Mouse (Mus musculus) bone marrow macrophage, adult 2 months (primary cell): ENCODE measurements around the gene 2810004N23Rik. TPM values are rescaled to one million over a fixed set of nuclear protein-coding genes. Genes with fewer than 3 reads are reported as not detected.

ENCODE experiments used
- H3K27ac ChIP-seq: 2 replicates; pipeline ENCODE4 v1.5.1; 2012; ENCODE audit warnings: low read depth, low read length; ENCODE audit not compliant: insufficient read depth
- H3K4me1 ChIP-seq: 2 replicates; pipeline ENCODE4 v1.6.1; 2012; ENCODE audit warnings: low read length; ENCODE audit not compliant: control insufficient read depth, insufficient read depth
- H3K4me3 ChIP-seq: 2 replicates; pipeline ENCODE4 v1.5.1; 2012; ENCODE audit warnings: mild to moderate bottlenecking, low read length, moderate library complexity; ENCODE audit not compliant: insufficient read depth
- CTCF ChIP-seq: IDR thresholded peaks from 2 replicates; pipeline ENCODE4 v1.5.1; 2012; ENCODE audit warnings: low read depth, mild to moderate bottlenecking, low read length, moderate library complexity
- POLR2A ChIP-seq: IDR thresholded peaks from 2 replicates; pipeline ENCODE4 v1.6.1; 2012; ENCODE audit warnings: mild to moderate bottlenecking, low read depth, low read length, borderline replicate concordance
- polyA plus RNA-seq: library from polyadenylated mRNA; stranded (reverse); fragments of >200 nt; gene quantifications from 2 replicates; pipeline ENCODE4 v1.2.4, GENCODE M21; 2012; ENCODE audit not compliant: missing spikeins, insufficient read depth, insufficient read length

Gene 2810004N23Rik
- 12.8 and 16.6 TPM in 2 replicates for polyA plus RNA-seq

DNA sequence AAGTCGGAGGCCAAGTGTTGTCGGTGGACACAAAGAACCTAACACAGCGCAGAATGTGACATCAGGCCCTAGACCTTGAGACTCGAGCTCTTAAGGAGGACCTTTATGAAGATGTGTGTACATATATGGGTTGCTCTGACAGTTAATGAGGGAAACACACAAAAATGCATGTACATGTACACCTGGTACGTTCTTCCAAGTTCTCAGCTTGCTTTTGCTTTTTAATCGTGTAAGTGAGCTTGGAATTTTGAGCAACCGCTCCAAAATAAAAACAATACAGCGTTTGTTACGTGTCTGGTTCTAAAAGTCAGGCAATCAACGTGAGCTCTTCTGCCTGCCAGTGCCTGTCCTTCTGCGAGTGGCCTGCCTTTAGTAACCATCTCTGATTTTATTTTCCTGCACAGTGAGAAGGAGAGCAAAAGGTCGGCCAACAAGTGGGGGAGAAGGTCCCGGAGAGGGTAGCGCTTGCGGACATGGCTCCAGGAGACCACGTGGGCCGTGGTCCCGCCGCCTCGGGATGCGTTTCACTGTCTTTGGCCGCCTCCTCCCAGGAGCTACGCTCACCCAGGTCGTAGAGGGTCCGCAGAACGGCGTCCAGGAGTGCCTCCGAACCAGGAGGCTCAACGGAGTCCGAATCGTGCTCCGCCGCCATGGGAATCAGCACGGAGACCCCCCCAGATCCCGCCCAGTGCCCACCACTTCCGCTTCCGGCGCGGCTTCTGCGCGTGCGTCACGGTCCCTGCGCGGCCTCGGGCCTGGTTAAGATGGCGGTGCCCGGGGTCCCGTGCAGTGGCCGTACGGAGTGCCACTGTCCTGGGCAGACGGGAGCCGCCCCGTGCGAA, at the start of gene 2810004N23Rik, which contains the start of gene Gnpat:
TSS of gene 2810004N23Rik (minus strand) at position 800 of the 842 bp plus-strand sequence.
TSS of gene Gnpat (plus strand) at position 713 of the 842 bp plus-strand sequence.
- peaks cover 28% of the 10 kb centered on the region for H3K4me1 ChIP-seq
- no peak for TF ChIP-seq CTCF
- no peak for TF ChIP-seq POLR2A

DNA sequence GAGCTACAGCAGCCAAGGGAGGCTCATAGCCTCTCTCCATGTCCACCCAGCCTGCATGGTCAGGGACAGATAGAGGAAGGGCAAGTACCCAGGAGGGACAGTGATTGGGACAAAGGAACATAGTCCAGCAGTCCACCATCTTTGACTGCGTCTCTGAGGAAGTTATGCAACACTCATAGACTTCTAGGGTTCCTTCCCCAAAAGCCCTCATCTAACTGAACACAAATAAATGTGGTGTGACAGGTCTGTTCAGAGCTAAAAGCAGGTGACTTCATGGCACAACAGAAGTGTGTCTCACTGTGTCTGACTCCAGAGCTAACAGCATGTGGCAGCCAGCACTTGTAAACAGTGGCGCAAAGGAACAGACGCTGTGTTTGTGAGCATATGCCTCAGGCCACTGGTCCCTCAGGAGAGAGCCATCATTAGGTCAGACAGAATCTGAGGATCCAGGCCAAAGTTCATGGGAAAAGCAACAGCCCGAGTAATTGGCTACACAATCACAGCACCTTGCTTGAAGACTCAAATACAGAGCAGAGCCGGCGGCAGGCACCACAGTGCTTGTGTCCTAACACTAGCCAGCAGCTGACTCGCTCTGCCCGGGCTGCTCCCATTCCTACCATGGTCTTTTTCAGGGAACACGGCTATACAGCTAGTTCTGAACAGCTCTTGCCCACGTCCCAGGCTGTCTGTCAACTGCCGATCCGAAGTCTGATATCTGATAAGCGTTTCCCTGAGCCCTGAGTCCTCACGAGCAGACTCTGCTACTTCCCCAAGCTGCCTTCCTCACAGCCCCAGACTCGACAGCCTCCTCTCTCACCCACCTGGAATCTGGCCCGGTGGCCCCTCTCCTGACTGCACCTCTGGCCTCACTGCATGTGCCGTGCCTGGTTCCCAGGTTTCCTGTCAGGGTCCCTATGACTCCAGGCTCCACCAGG, 49.3 kb upstream of the 2810004N23Rik start:
- H3K4me1 ChIP-seq: peaks cover 14% of the 10 kb centered on the region
- TF ChIP-seq POLR2A (no peak), CTCF (no peak)
- peak overlapping the region; percentile 26 for H3K27ac ChIP-seq
- H3K4me3 ChIP-seq: no peak overlapping the region

More for the DNA sequence above, at the start of gene 2810004N23Rik, which contains the start of gene Gnpat:
- H3K4me3 ChIP-seq: peak within 1 kb of the TSS; percentile 99
- H3K27ac ChIP-seq: peak within 1 kb of the TSS; percentile 73

DNA sequence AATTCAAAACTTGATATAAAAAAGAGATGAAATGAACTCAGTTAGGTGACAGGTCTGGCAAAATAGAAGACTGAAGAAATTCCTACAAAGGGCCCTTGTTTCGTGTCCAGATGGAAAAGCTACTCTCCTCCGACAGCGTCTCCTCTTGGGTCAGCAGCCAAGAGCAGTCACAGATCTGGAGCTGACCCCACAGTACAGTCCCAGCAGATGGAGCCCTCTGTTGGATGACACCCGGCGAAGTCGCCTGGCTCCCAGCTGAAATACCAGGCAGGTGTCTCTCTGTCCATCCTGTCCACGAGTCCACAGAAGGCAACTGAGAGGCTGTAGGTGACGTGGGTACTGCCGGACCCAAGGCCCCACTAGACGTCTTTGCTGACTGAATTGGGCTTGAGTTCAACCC, 47.4 kb upstream of the 2810004N23Rik start:
- Histone ChIP-seq H3K27ac (no peak overlapping the region), H3K4me1 (peaks cover 14% of the 10 kb centered on the region)

GRCm38 (mm10) chr8:124909936-124910335, 47.0 kb upstream of the 2810004N23Rik start:
- H3K4me3 ChIP-seq: no peak overlapping the region
- H3K27ac ChIP-seq: no peak overlapping the region
- H3K4me1 ChIP-seq: peaks cover 14% of the 10 kb centered on the region
- TF ChIP-seq POLR2A (no peak), CTCF (no peak)

More for the DNA sequence above, 47.4 kb upstream of the 2810004N23Rik start:
- TF ChIP-seq CTCF (no peak), POLR2A (no peak)
- H3K4me3 ChIP-seq: no peak overlapping the region

DNA sequence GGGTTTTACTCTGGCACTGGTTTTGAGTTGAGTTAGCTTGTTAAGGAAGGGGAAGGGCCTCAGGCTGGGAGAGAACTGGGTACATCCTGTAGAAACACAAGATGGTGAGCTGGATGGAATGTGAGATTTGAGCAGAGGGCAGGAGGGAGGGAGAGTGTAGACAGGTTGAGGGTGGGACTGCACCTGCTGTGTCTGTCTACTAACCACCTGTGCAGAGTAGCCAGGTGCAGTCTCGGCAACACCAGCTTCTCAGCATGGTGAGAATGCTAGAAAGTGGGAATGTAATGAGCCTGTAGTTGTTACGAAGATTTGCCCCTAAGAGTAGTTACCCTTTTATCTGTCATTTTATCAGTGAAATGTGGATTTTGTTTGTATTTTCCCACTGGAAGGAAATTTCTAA, 42.6 kb upstream of the 2810004N23Rik start:
- no peak overlapping the region for H3K4me3 ChIP-seq
- no peak overlapping the region for H3K27ac ChIP-seq
- no peak for TF ChIP-seq CTCF
- TF ChIP-seq POLR2A: no peak
- H3K4me1 ChIP-seq: no peaks in the 10 kb centered on the region

- H3K27ac ChIP-seq: no peak overlapping the region
- H3K4me3 ChIP-seq: no peak overlapping the region
- TF ChIP-seq POLR2A: no peak
- TF ChIP-seq CTCF: no peak
- H3K4me1 ChIP-seq: peaks cover 7% of the 10 kb centered on the region; the same call in 1 of the 2 replicates
Observed at GRCm38 (mm10) chr8:124903198-124903597, 40.3 kb upstream of the 2810004N23Rik start.

GRCm38 (mm10) chr8:124898251-124898905, 35.5 kb upstream of the 2810004N23Rik start:
- H3K4me3 ChIP-seq: peak overlapping the region; percentile 89
- TF ChIP-seq POLR2A (no peak), CTCF (no peak)
- peak overlapping the region; percentile 54 for H3K27ac ChIP-seq
- peaks cover 26% of the 10 kb centered on the region for H3K4me1 ChIP-seq

DNA sequence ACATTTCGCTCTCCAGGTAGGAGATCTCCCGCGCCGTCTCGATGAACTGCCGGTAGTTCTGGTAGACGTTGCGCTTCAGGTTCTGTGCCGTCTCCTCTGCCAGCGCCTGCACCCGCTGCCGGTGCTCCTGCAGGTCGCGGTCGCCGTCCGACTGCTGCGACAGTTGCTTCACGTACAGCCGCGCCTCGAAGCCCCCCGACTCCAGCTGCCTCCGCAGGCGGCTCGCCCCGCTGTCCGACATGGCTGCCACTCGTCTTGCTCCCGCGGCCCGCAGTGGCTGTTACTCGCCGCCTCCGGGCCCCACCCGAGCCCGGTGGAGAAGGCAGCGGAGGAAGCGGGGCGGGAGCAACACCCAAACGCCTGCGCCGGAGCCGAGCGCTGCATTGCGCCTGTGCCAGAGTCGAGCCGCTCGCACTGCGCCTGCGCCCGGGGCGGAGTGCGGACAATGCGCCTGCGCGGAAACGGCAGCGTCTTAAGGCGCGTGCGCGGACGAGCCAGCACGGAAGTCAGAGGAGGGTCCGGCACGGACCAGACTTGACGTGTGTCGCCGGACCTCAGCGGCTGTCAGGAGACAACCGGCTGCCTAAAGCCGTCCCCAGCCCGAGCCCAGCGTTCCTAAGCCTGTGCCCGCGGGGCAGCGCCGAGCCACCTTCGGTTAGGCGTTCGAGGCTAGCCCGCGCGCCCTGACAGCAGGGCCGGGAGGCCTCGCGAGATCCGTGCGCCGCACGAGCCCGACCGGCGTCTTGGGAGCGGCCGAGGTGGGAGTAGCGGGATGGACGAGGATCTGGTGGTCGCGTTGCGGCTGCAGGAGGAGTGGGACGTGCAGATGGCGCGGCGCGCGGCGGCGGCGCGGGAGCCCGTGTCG, 34.7 kb upstream of the 2810004N23Rik start, which contains the start of the genes Exoc8 and Sprtn:
TSS of gene Exoc8 (minus strand) at position 320 of the 865 bp plus-strand sequence.
TSS of gene Sprtn (plus strand) at position 501 of the 865 bp plus-strand sequence.
- Histone ChIP-seq H3K4me1 (peaks cover 26% of the 10 kb centered on the region), H3K4me3 (peak within 1 kb of the TSS; percentile 89), H3K27ac (peak within 1 kb of the TSS; percentile 62)
- TF ChIP-seq CTCF (no peak), POLR2A (0 out of 2 replicates have a peak, but pooled peaks have one; percentile 47)
